Mouse (Mus musculus) thymus, adult 2 months (tissue): ENCODE measurements around the gene Map3k21.

Experiments
- CTCF ChIP-seq: fragments of 200-500 bp; IDR thresholded peaks from 2 replicates; pipeline ENCODE4 v1.5.1; 2012; ENCODE audit warnings: mild to moderate bottlenecking, control low read depth, low read length, moderate library complexity, borderline replicate concordance; ENCODE audit not compliant: control insufficient read depth, poor library complexity, insufficient read depth; ENCODE audit errors: extremely low read depth
- POLR2A ChIP-seq: fragments of 200-500 bp; IDR thresholded peaks from 2 replicates; pipeline ENCODE4 v1.6.1; 2012; ENCODE audit warnings: mild to moderate bottlenecking, low read length, control low read depth, moderate library complexity; ENCODE audit not compliant: control insufficient read depth, poor library complexity, insufficient read depth; ENCODE audit errors: extremely low read depth

DNA sequence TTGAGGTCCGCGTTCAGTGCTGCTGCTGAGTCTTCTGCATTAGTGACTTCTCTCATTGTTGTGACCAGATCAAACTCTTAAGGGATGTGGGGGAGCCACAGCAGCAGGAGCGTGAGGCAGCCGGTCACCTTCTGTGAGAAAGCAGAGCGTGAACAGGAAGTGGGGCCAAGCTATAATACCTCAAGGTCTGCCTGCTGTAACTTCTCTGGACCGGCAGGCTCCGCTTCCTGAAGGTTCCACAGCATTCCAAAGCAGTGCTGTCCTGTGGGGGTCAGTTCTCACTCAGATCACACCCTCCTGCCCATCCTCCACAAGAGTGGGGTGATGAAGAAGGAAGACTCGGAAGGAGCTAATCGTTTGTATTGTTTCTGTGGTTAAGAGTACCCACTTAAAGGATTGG lies 10.5 kb downstream of the Map3k21 start:
- TF ChIP-seq CTCF: no peak
- no peak for TF ChIP-seq POLR2A
